Mouse (Mus musculus): ENCODE data around the gene Ppp1r9a. TPM values are rescaled to one million over a fixed set of nuclear protein-coding genes. Genes with fewer than 3 reads are reported as not detected.
A peak's percentile ranks its signal among the peaks of the same experiment; 100 is the strongest.

Gene Ppp1r9a
- polyA plus RNA-seq, 1 experiment from 2014 or later = 27.0 TPM

- no peaks in the 10 kb centered on the region for H3K36me3 ChIP-seq
Measured at GRCm38 (mm10) chr6:5180645-5181044, 277.9 kb downstream of the Ppp1r9a start.

GRCm38 (mm10) chr6:5186229-5186950, 283.7 kb downstream of the Ppp1r9a start:
- no peak overlapping the region for H3K4me3 ChIP-seq (replicated peaks)
- 45% methylated on average over 7 of the region's 7 CpGs for WGBS
- H3K4me2 ChIP-seq = no peak overlapping the region
- H3K4me1 ChIP-seq (replicated peaks) = 0 out of 2 replicates have a peak, but pooled peaks cover 4% of the 10 kb centered on the region
- no peak overlapping the region for H3K27ac ChIP-seq
- no peak for ATAC-seq (ENCODE audit: insufficient number of reproducible peaks, insufficient read depth, low FRiP score, low TSS enrichment, low read depth)
- H3K9ac ChIP-seq (replicated peaks) = no peak overlapping the region
- no peaks in the 10 kb centered on the region for H3K27me3 ChIP-seq
- no peaks in the 10 kb centered on the region for H3K36me3 ChIP-seq
- no peaks in the 10 kb centered on the region for H3K9me3 ChIP-seq

More at GRCm38 (mm10) chr6:5180645-5181044, 277.9 kb downstream of the Ppp1r9a start:
- WGBS = 73% methylated on average over 5 of the region's 5 CpGs
- Histone ChIP-seq H3K4me1 (replicated peaks) (peaks cover 22% of the 10 kb centered on the region), H3K9me3 (no peaks in the 10 kb centered on the region), H3K4me2 (no peak overlapping the region), H3K27me3 (no peaks in the 10 kb centered on the region), H3K4me3 (replicated peaks) (no peak overlapping the region), H3K27ac (no peak overlapping the region), H3K9ac (replicated peaks) (no peak overlapping the region)
- ATAC-seq (ENCODE audit: insufficient number of reproducible peaks, insufficient read depth, low FRiP score, low TSS enrichment, low read depth) = no peak

- H3K9ac ChIP-seq (replicated peaks) = no peak overlapping the region
- H3K36me3 ChIP-seq = no peaks in the 10 kb centered on the region
- 0 out of 2 replicates have a peak, but pooled peaks cover 4% of the 10 kb centered on the region for H3K4me1 ChIP-seq (replicated peaks)
- no peak overlapping the region for H3K4me3 ChIP-seq (replicated peaks)
- no peaks in the 10 kb centered on the region for H3K9me3 ChIP-seq
- H3K4me2 ChIP-seq = no peak overlapping the region
- no peak for ATAC-seq (ENCODE audit: insufficient number of reproducible peaks, insufficient read depth, low FRiP score, low TSS enrichment, low read depth)
- WGBS = 65% methylated on average over 6 of the region's 6 CpGs
- H3K27me3 ChIP-seq = no peaks in the 10 kb centered on the region
- no peak overlapping the region for H3K27ac ChIP-seq
Measured at GRCm38 (mm10) chr6:5187586-5187985, 284.9 kb downstream of the Ppp1r9a start.

- 76% methylated on average over 5 of the region's 5 CpGs for WGBS
- no peak overlapping the region for H3K4me2 ChIP-seq
Measured at GRCm38 (mm10) chr6:5188036-5188435, 285.3 kb downstream of the Ppp1r9a start.

GRCm38 (mm10) chr6:5188938-5189337, 286.2 kb downstream of the Ppp1r9a start:
- H3K4me2 ChIP-seq = no peak overlapping the region
- no peaks in the 10 kb centered on the region for H3K9me3 ChIP-seq
- H3K4me3 ChIP-seq (replicated peaks) = no peak overlapping the region
- H3K36me3 ChIP-seq = no peaks in the 10 kb centered on the region
- 69% methylated on average over 6 of the region's 6 CpGs for WGBS
- no peaks in the 10 kb centered on the region for H3K27me3 ChIP-seq
- peaks cover 11% of the 10 kb centered on the region for H3K4me1 ChIP-seq (replicated peaks)
- no peak overlapping the region for H3K27ac ChIP-seq
- no peak overlapping the region for H3K9ac ChIP-seq (replicated peaks)
- no peak for ATAC-seq (ENCODE audit: insufficient number of reproducible peaks, insufficient read depth, low FRiP score, low TSS enrichment, low read depth)

More at GRCm38 (mm10) chr6:5188036-5188435, 285.3 kb downstream of the Ppp1r9a start:
- ATAC-seq (ENCODE audit: insufficient number of reproducible peaks, insufficient read depth, low FRiP score, low TSS enrichment, low read depth) = no peak
- no peaks in the 10 kb centered on the region for H3K36me3 ChIP-seq
- H3K4me1 ChIP-seq (replicated peaks) = 0 out of 2 replicates have a peak, but pooled peaks cover 4% of the 10 kb centered on the region
- no peaks in the 10 kb centered on the region for H3K9me3 ChIP-seq
- no peak overlapping the region for H3K27ac ChIP-seq
- H3K27me3 ChIP-seq = no peaks in the 10 kb centered on the region
- H3K4me3 ChIP-seq (replicated peaks) = no peak overlapping the region
- H3K9ac ChIP-seq (replicated peaks) = no peak overlapping the region

GRCm38 (mm10) chr6:5189507-5189906, 286.8 kb downstream of the Ppp1r9a start:
- H3K36me3 ChIP-seq = no peaks in the 10 kb centered on the region

GRCm38 (mm10) chr6:5190761-5191160, 288.0 kb downstream of the Ppp1r9a start:
- ATAC-seq (ENCODE audit: insufficient number of reproducible peaks, insufficient read depth, low FRiP score, low TSS enrichment, low read depth) = no peak
- Histone ChIP-seq H3K4me1 (replicated peaks) (peaks cover 11% of the 10 kb centered on the region), H3K27me3 (no peaks in the 10 kb centered on the region), H3K4me2 (no peak overlapping the region), H3K4me3 (replicated peaks) (no peak overlapping the region), H3K27ac (no peak overlapping the region), H3K9me3 (no peaks in the 10 kb centered on the region), H3K36me3 (no peaks in the 10 kb centered on the region), H3K9ac (replicated peaks) (no peak overlapping the region)
- 85% methylated on average over 4 of the region's 4 CpGs for WGBS

More at GRCm38 (mm10) chr6:5189507-5189906, 286.8 kb downstream of the Ppp1r9a start:
- Histone ChIP-seq H3K27me3 (no peaks in the 10 kb centered on the region), H3K27ac (no peak overlapping the region), H3K4me2 (no peak overlapping the region), H3K4me1 (replicated peaks) (peaks cover 11% of the 10 kb centered on the region), H3K4me3 (replicated peaks) (no peak overlapping the region), H3K9me3 (no peaks in the 10 kb centered on the region), H3K9ac (replicated peaks) (no peak overlapping the region)
- 76% methylated on average over 4 of the region's 4 CpGs for WGBS
- no peak for ATAC-seq (ENCODE audit: insufficient number of reproducible peaks, insufficient read depth, low FRiP score, low TSS enrichment, low read depth)

- H3K27ac ChIP-seq = no peak within 1 kb of the TSS
- no peak within 1 kb of the TSS for H3K9ac ChIP-seq (replicated peaks)
- H3K36me3 ChIP-seq = no peaks in the 10 kb centered on the region
- no peak within 1 kb of the TSS for H3K4me2 ChIP-seq
- no peak within 1 kb of the TSS for H3K4me3 ChIP-seq (replicated peaks)
- H3K9me3 ChIP-seq = 0 out of 2 replicates have a peak, but pooled peaks cover 4% of the 10 kb centered on the region
- 37% methylated on average over 5 of the region's 5 CpGs for WGBS
- no peaks in the 10 kb centered on the region for H3K27me3 ChIP-seq
- peaks cover 8% of the 10 kb centered on the region for H3K4me1 ChIP-seq (replicated peaks)
- ATAC-seq (ENCODE audit: insufficient number of reproducible peaks, insufficient read depth, low FRiP score, low TSS enrichment, low read depth) = 0 out of 2 replicates have a peak, but pooled peaks have one; percentile 29
Measured at GRCm38 (mm10) chr6:5193693-5194092, 291.0 kb downstream of the Ppp1r9a start, which contains the start of gene Pon1. Gene Pon1 (minus strand): TSS chr6:5193946.

- H3K4me2 ChIP-seq = no peak overlapping the region
- H3K9ac ChIP-seq (replicated peaks) = no peak overlapping the region
- no peak overlapping the region for H3K27ac ChIP-seq
- peaks cover 4% of the 10 kb centered on the region for H3K4me1 ChIP-seq (replicated peaks)
- H3K9me3 ChIP-seq = 0 out of 2 replicates have a peak, but pooled peaks cover 4% of the 10 kb centered on the region
- 89% methylated on average over 5 of the region's 5 CpGs for WGBS
- no peaks in the 10 kb centered on the region for H3K27me3 ChIP-seq
- H3K4me3 ChIP-seq (replicated peaks) = no peak overlapping the region
- no peaks in the 10 kb centered on the region for H3K36me3 ChIP-seq
- ATAC-seq (ENCODE audit: insufficient number of reproducible peaks, insufficient read depth, low FRiP score, low TSS enrichment, low read depth) = no peak
Measured at GRCm38 (mm10) chr6:5198590-5198989, 295.9 kb downstream of the Ppp1r9a start.

GRCm38 (mm10) chr6:5199376-5199905, 296.7 kb downstream of the Ppp1r9a start:
- Histone ChIP-seq H3K4me2 (no peak overlapping the region), H3K9me3 (0 out of 2 replicates have a peak, but pooled peaks cover 4% of the 10 kb centered on the region), H3K4me3 (replicated peaks) (no peak overlapping the region), H3K36me3 (no peaks in the 10 kb centered on the region), H3K9ac (replicated peaks) (no peak overlapping the region), H3K4me1 (replicated peaks) (no peaks in the 10 kb centered on the region), H3K27me3 (no peaks in the 10 kb centered on the region), H3K27ac (no peak overlapping the region)
- no peak for ATAC-seq (ENCODE audit: insufficient number of reproducible peaks, insufficient read depth, low FRiP score, low TSS enrichment, low read depth)
- WGBS = 87% methylated on average over 8 of the region's 8 CpGs

- ATAC-seq (ENCODE audit: insufficient number of reproducible peaks, insufficient read depth, low FRiP score, low TSS enrichment, low read depth) = no peak
- Histone ChIP-seq H3K9me3 (0 out of 2 replicates have a peak, but pooled peaks cover 4% of the 10 kb centered on the region), H3K27ac (no peak overlapping the region), H3K9ac (replicated peaks) (no peak overlapping the region), H3K4me2 (no peak overlapping the region), H3K27me3 (no peaks in the 10 kb centered on the region), H3K4me1 (replicated peaks) (no peaks in the 10 kb centered on the region), H3K4me3 (replicated peaks) (no peak overlapping the region), H3K36me3 (no peaks in the 10 kb centered on the region)
- 81% methylated on average over 3 of the region's 3 CpGs for WGBS
Measured at GRCm38 (mm10) chr6:5199916-5200315, 297.2 kb downstream of the Ppp1r9a start.

Measured in limb, embryonic 12.5 days (tissue).